Mouse (Mus musculus) retina, adult 2 months (tissue): ENCODE measurements around the gene Mr1.
A peak's percentile ranks its signal among the peaks of the same experiment; 100 is the strongest.
"Not testable (repeated sequence)": the region's sequence is repeated elsewhere in the genome, so short reads cannot be mapped to it uniquely, and the experiment has no call there.

Experiments
- DNase-seq: peaks from one replicate; pipeline ENCODE4 v3.0.0-alpha.2; 2012; ENCODE audit warnings: low read depth, low spot score

Mr1 gene

GRCm38 (mm10) chr1:155146572-155146980, at the start of gene Mr1:
Mr1 (minus strand) TSS chr1:155146814.
- DNase-seq, result no peak

GRCm38 (mm10) chr1:155192805-155193368, 46.3 kb upstream of the Mr1 start:
- no peak for DNase-seq

GRCm38 (mm10) chr1:155191671-155192070, 45.1 kb upstream of the Mr1 start:
- DNase-seq, result no peak

- DNase-seq, result no peak
These were observed 44.6 kb upstream of the Mr1 start for GRCm38 (mm10) chr1:155191219-155191618.

GRCm38 (mm10) chr1:155188656-155189055, 42.0 kb upstream of the Mr1 start:
- DNase-seq, result no peak

- DNase-seq, result no peak
These were observed 37.6 kb upstream of the Mr1 start for GRCm38 (mm10) chr1:155184191-155184590.

- DNase-seq, result no peak
These were observed 31.7 kb upstream of the Mr1 start for GRCm38 (mm10) chr1:155178192-155178924.

- DNase-seq, result no peak
These were observed 27.8 kb upstream of the Mr1 start for GRCm38 (mm10) chr1:155174424-155174823.

- DNase-seq, result not testable (repeated sequence)
These were observed 27.0 kb upstream of the Mr1 start for GRCm38 (mm10) chr1:155173644-155174016.

- DNase-seq, result no peak
These were observed 26.5 kb upstream of the Mr1 start for GRCm38 (mm10) chr1:155172895-155173643.

- DNase-seq, result no peak
These were observed 23.3 kb upstream of the Mr1 start for GRCm38 (mm10) chr1:155169935-155170334.

GRCm38 (mm10) chr1:155167453-155167852, 20.8 kb upstream of the Mr1 start:
- no peak for DNase-seq

- no peak for DNase-seq
These were observed 12.4 kb upstream of the Mr1 start for GRCm38 (mm10) chr1:155158970-155159484.

- peak; percentile 93 for DNase-seq
These were observed 11.7 kb upstream of the Mr1 start, which contains the start of gene Stx6 for GRCm38 (mm10) chr1:155158141-155158969. Stx6 (plus strand) TSS chr1:155158715.

- DNase-seq, result no peak
These were observed 7.3 kb upstream of the Mr1 start for GRCm38 (mm10) chr1:155153906-155154305.

GRCm38 (mm10) chr1:155150821-155151220, 4.2 kb upstream of the Mr1 start:
- DNase-seq, result no peak

GRCm38 (mm10) chr1:155149403-155149802, 2.8 kb upstream of the Mr1 start:
- DNase-seq, result no peak

GRCm38 (mm10) chr1:155147228-155147627, 614 bp upstream of the Mr1 start:
- no peak for DNase-seq

- DNase-seq, result no peak
These were observed 994 bp downstream of the Mr1 start for GRCm38 (mm10) chr1:155145620-155146019.

- peak; percentile 50 for DNase-seq
These were observed 6.5 kb downstream of the Mr1 start for GRCm38 (mm10) chr1:155140076-155140475.

- no peak for DNase-seq
These were observed 7.8 kb downstream of the Mr1 start for GRCm38 (mm10) chr1:155138795-155139194.
